Mouse (Mus musculus): ENCODE measurements around the gene Elp6. TPM values are rescaled to one million over a fixed set of nuclear protein-coding genes. Genes with fewer than 3 reads are reported as not detected.

Gene Elp6
- polyA plus RNA-seq, 1 experiment from 2014 or later = 17.4 TPM

DNA sequence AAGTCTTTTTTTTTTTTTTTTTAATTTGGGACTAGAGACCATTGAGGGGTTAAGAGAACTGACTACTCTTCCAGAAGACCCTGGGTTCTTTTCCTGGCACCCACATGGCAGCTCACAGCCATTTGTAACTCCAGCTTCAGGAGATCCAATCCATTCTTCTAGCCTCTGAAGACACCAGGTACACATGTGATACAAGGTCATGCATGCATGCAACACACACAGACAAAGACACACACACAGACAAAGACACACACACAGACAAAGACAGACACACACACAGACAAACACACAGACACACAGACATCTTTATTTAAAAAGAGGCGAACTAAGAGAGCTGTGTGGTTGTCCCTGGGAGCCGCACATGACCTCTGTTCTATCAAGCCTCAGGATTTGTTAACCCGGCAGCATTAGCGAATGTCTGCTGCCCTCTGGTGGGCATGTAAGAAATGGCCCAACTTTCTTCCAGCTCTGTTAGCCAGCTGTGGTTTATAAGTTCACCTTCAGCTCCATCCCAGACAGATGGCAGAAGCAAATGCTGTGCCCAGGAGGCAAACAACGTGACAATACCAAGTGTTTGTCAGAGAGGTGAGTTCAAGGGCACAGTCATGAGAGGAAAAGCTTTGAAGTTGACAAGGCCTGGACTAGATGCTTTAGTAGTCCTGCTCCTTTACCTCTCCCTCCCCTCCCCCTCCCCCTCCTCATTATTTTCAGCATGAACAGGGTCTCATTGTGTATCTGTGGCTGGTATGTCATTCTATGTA lies 7.9 kb upstream of the Elp6 start:
- ATAC-seq (replicated peaks; ENCODE audit: insufficient number of reproducible peaks, low FRiP score, low TSS enrichment) = no peak
- no peak overlapping the region for H3K9ac ChIP-seq (ENCODE audit: low read depth, low read length)
- WGBS (ENCODE audit: insufficient replicate concordance) = 5% methylated on average over 5 of the region's 5 CpGs

DNA sequence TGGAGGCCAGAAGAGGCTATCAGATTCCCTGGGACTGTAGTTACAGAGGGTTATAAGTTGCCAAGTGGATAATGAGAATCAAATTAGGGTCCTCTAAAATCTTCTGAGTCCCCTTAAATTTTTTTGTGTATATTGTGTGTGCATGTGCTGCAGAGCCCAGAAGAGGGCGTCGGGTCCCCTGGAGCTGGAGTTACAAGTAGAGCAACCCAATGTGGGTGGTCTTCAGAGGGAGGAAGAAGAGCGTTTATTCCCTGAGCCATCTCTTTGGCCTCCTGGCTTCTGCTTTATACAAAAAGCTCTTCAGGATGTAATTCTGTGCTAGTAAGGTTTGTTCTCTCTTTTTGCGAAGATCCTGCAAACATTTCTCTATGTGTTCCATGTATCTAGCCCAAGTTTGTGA lies 457 bp upstream of the Elp6 start:
- H3K27me3 ChIP-seq (ENCODE audit: control insufficient read depth, insufficient read depth, low read length) = no peaks in the 10 kb centered on the region
- H3K9me3 ChIP-seq (replicated peaks; ENCODE audit: control insufficient read depth, low read length) = no peaks in the 10 kb centered on the region
- ATAC-seq (replicated peaks; ENCODE audit: insufficient number of reproducible peaks, low FRiP score, low TSS enrichment) = no peak
- 0 out of 2 replicates have a peak, but pooled peaks cover 3% of the 10 kb centered on the region for H3K4me1 ChIP-seq (ENCODE audit: control insufficient read depth, insufficient read depth, low read length)
- peak overlapping the region; percentile 82 for H3K4me2 ChIP-seq
- H3K27ac ChIP-seq (ENCODE audit: low read depth, low read length) = peak overlapping the region; percentile 87
- H3K9ac ChIP-seq (ENCODE audit: low read depth, low read length) = peak overlapping the region; percentile 84
- peak overlapping the region; percentile 58 for H3K4me3 ChIP-seq (ENCODE audit: low read depth, low read length)
- 7% methylated on average over 4 of the region's 4 CpGs for WGBS (ENCODE audit: insufficient replicate concordance)
- H3K36me3 ChIP-seq (ENCODE audit: control insufficient read depth, insufficient read depth, low read length) = no peaks in the 10 kb centered on the region

More for the DNA sequence above, 7.9 kb upstream of the Elp6 start:
- Histone ChIP-seq H3K27me3 (ENCODE audit: control insufficient read depth, insufficient read depth, low read length) (no peaks in the 10 kb centered on the region), H3K4me2 (no peak overlapping the region), H3K4me3 (ENCODE audit: low read depth, low read length) (no peak overlapping the region), H3K27ac (ENCODE audit: low read depth, low read length) (no peak overlapping the region), H3K4me1 (ENCODE audit: control insufficient read depth, insufficient read depth, low read length) (no peaks in the 10 kb centered on the region), H3K36me3 (ENCODE audit: control insufficient read depth, insufficient read depth, low read length) (no peaks in the 10 kb centered on the region), H3K9me3 (replicated peaks; ENCODE audit: control insufficient read depth, low read length) (no peaks in the 10 kb centered on the region)

DNA sequence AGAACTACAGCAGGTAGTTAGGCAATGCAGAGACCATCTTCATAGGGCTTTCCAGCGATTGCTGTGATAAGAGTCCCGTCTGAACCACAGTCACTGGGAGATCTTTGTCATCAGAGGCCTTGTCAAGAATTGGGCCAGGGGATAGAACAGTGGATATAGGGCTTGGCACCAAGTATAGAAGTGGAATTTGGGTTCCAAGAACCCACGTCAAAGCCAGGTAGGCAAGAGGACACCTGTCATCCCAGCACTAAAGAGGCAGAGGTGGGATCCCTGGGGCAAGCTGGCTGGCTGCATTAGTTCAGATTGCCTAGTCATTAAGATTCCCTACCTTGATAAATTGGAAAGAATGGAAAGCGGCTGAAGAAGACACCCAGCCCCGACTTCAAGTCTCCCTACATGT lies 1.4 kb downstream of the Elp6 start:
- Histone ChIP-seq H3K4me3 (ENCODE audit: low read depth, low read length) (no peak overlapping the region), H3K36me3 (ENCODE audit: control insufficient read depth, insufficient read depth, low read length) (peaks cover 5% of the 10 kb centered on the region; the same call in 1 of the 2 replicates), H3K9ac (ENCODE audit: low read depth, low read length) (no peak overlapping the region), H3K9me3 (replicated peaks; ENCODE audit: control insufficient read depth, low read length) (no peaks in the 10 kb centered on the region), H3K4me2 (peak overlapping the region; percentile 82; the same call in 1 of the 2 replicates), H3K4me1 (ENCODE audit: control insufficient read depth, insufficient read depth, low read length) (0 out of 2 replicates have a peak, but pooled peaks cover 3% of the 10 kb centered on the region), H3K27me3 (ENCODE audit: control insufficient read depth, insufficient read depth, low read length) (no peaks in the 10 kb centered on the region), H3K27ac (ENCODE audit: low read depth, low read length) (no peak overlapping the region)
- ATAC-seq (replicated peaks; ENCODE audit: insufficient number of reproducible peaks, low FRiP score, low TSS enrichment) = no peak
- 86% methylated on average over 5 of the region's 5 CpGs for WGBS (ENCODE audit: insufficient replicate concordance)

DNA sequence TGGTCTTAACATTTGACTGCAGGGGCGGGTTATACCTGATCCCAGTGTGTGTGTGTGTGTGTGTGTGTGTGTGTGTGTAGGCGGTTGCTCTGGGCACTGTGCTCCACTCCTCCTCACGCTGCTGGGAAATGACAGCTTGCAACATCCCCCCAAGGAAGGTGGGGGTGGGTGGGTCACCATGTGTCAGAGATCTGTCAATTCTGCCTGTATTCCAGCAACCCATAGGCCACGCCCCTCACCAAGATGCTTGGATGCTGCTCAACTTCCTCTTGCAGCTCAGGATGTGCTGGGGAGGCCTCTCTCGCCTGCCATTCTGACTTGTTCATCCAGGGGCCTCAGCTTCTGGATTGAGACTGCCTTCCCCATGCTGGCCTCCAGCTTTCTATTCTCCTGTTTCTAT lies 9.7 kb downstream of the Elp6 start:
- ATAC-seq (replicated peaks; ENCODE audit: insufficient number of reproducible peaks, low FRiP score, low TSS enrichment) = no peak
- H3K27ac ChIP-seq (ENCODE audit: low read depth, low read length) = no peak overlapping the region
- 85% methylated on average over 5 of the region's 5 CpGs for WGBS (ENCODE audit: insufficient replicate concordance)
- no peak overlapping the region for H3K4me3 ChIP-seq (ENCODE audit: low read depth, low read length)
- H3K9me3 ChIP-seq (replicated peaks; ENCODE audit: control insufficient read depth, low read length) = no peaks in the 10 kb centered on the region
- H3K27me3 ChIP-seq (ENCODE audit: control insufficient read depth, insufficient read depth, low read length) = no peaks in the 10 kb centered on the region
- H3K36me3 ChIP-seq (ENCODE audit: control insufficient read depth, insufficient read depth, low read length) = peaks cover 24% of the 10 kb centered on the region
- H3K4me1 ChIP-seq (ENCODE audit: control insufficient read depth, insufficient read depth, low read length) = no peaks in the 10 kb centered on the region
- H3K4me2 ChIP-seq = no peak overlapping the region
- no peak overlapping the region for H3K9ac ChIP-seq (ENCODE audit: low read depth, low read length)

DNA sequence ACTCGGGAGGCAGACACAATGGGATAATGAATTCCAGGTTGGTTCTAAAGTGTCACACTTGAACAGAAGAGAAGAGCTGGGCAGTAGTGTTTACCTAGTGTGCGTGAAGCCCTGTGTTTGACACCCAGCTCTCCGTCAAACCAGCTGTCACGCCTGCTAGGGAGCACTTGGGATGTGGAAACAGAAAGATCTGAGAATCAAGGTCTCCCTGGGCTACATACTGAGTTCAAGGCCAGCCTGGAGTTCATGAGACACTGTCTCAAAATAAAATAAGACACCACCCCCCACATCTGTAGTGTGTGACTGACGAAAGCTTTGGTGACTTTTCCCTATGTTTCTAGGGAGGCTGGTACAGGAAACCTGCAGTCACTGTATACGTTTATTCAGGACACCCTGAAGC lies 10.4 kb downstream of the Elp6 start:
- no peak for ATAC-seq (replicated peaks; ENCODE audit: insufficient number of reproducible peaks, low FRiP score, low TSS enrichment)
- Histone ChIP-seq H3K4me2 (no peak overlapping the region), H3K27me3 (ENCODE audit: control insufficient read depth, insufficient read depth, low read length) (no peaks in the 10 kb centered on the region), H3K36me3 (ENCODE audit: control insufficient read depth, insufficient read depth, low read length) (peaks cover 21% of the 10 kb centered on the region), H3K9me3 (replicated peaks; ENCODE audit: control insufficient read depth, low read length) (no peaks in the 10 kb centered on the region), H3K4me3 (ENCODE audit: low read depth, low read length) (no peak overlapping the region), H3K4me1 (ENCODE audit: control insufficient read depth, insufficient read depth, low read length) (no peaks in the 10 kb centered on the region), H3K27ac (ENCODE audit: low read depth, low read length) (no peak overlapping the region), H3K9ac (ENCODE audit: low read depth, low read length) (no peak overlapping the region)
- WGBS (ENCODE audit: insufficient replicate concordance) = 82% methylated on average over 6 of the region's 6 CpGs

DNA sequence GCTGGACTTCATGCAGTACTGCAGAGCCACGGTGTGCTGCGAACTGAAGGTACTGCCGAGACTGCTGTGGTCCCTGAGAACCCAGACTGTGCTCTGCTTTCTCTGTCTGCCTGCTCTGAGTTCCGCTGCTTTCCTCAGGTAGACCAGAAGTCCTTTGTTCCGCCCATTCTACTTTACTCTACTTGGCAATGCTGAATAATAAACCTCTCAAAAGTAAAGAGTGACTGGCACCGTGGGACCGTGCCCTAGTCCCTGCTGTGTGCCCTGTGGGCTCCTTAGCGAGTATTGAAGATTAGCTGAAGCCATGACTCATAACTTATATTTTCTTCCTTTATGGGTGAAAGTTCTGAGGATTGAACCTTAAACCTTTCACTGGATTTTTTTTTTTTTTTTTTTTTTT lies 10.9 kb downstream of the Elp6 start:
- no peak overlapping the region for H3K9ac ChIP-seq (ENCODE audit: low read depth, low read length)
- H3K9me3 ChIP-seq (replicated peaks; ENCODE audit: control insufficient read depth, low read length) = no peaks in the 10 kb centered on the region
- no peaks in the 10 kb centered on the region for H3K27me3 ChIP-seq (ENCODE audit: control insufficient read depth, insufficient read depth, low read length)
- no peaks in the 10 kb centered on the region for H3K4me1 ChIP-seq (ENCODE audit: control insufficient read depth, insufficient read depth, low read length)
- WGBS (ENCODE audit: insufficient replicate concordance) = 88% methylated on average over 8 of the region's 8 CpGs
- ATAC-seq (replicated peaks; ENCODE audit: insufficient number of reproducible peaks, low FRiP score, low TSS enrichment) = no peak
- H3K4me2 ChIP-seq = no peak overlapping the region
- no peak overlapping the region for H3K27ac ChIP-seq (ENCODE audit: low read depth, low read length)
- H3K36me3 ChIP-seq (ENCODE audit: control insufficient read depth, insufficient read depth, low read length) = peaks cover 18% of the 10 kb centered on the region
- H3K4me3 ChIP-seq (ENCODE audit: low read depth, low read length) = no peak overlapping the region

DNA sequence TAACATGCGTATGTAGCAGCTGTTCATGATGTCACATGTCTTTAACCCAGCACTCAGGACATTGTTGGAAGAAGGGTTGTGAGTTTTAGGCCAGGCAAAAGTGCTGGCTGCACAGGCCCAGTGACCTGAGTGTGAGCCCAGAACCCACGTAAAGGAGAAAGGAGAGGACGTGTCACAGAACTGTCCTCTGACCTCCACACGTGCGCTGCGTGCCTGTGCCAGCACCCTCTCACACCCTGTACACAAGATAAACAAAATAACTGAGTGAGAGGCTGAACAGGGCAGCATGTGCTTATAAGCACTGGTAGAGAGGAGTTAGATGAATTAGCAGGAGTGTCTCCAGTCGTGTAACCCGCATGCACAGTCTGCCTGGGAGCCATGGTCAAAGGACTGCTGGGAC lies 11.5 kb downstream of the Elp6 start:
- ATAC-seq (replicated peaks; ENCODE audit: insufficient number of reproducible peaks, low FRiP score, low TSS enrichment) = no peak
- WGBS (ENCODE audit: insufficient replicate concordance) = 90% methylated on average over 8 of the region's 8 CpGs
- no peaks in the 10 kb centered on the region for H3K9me3 ChIP-seq (replicated peaks; ENCODE audit: control insufficient read depth, low read length)
- peaks cover 19% of the 10 kb centered on the region for H3K36me3 ChIP-seq (ENCODE audit: control insufficient read depth, insufficient read depth, low read length)
- no peak overlapping the region for H3K4me2 ChIP-seq
- H3K27me3 ChIP-seq (ENCODE audit: control insufficient read depth, insufficient read depth, low read length) = no peaks in the 10 kb centered on the region
- H3K9ac ChIP-seq (ENCODE audit: low read depth, low read length) = no peak overlapping the region
- H3K4me3 ChIP-seq (ENCODE audit: low read depth, low read length) = no peak overlapping the region
- no peak overlapping the region for H3K27ac ChIP-seq (ENCODE audit: low read depth, low read length)
- H3K4me1 ChIP-seq (ENCODE audit: control insufficient read depth, insufficient read depth, low read length) = no peaks in the 10 kb centered on the region

DNA sequence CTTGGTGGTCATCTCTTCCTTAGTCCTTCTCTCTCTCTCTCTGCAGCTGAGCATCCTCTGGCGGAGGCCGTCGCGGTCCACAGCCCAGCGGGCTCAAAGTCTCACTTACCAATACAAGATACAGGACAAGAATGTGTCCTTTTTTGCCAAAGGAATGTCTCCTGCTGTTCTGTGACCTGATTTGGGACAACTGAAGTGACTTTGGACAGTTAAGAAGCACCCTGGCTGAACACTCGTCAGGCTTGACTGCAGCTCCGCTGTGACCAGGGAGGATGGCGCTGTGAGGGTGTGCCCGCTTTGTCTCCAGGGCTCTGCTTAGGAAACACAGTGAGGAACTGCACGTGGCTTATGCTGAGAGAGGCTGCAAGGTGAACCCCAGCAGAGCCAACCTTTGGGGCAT lies 15.8 kb downstream of the Elp6 start:
- Histone ChIP-seq H3K9me3 (replicated peaks; ENCODE audit: control insufficient read depth, low read length) (no peaks in the 10 kb centered on the region), H3K36me3 (ENCODE audit: control insufficient read depth, insufficient read depth, low read length) (peaks cover 14% of the 10 kb centered on the region), H3K27ac (ENCODE audit: low read depth, low read length) (no peak overlapping the region), H3K4me3 (ENCODE audit: low read depth, low read length) (no peak overlapping the region), H3K4me2 (no peak overlapping the region), H3K9ac (ENCODE audit: low read depth, low read length) (no peak overlapping the region), H3K4me1 (ENCODE audit: control insufficient read depth, insufficient read depth, low read length) (no peaks in the 10 kb centered on the region), H3K27me3 (ENCODE audit: control insufficient read depth, insufficient read depth, low read length) (no peaks in the 10 kb centered on the region)
- 91% methylated on average over 10 of the region's 10 CpGs for WGBS (ENCODE audit: insufficient replicate concordance)
- no peak for ATAC-seq (replicated peaks; ENCODE audit: insufficient number of reproducible peaks, low FRiP score, low TSS enrichment)

DNA sequence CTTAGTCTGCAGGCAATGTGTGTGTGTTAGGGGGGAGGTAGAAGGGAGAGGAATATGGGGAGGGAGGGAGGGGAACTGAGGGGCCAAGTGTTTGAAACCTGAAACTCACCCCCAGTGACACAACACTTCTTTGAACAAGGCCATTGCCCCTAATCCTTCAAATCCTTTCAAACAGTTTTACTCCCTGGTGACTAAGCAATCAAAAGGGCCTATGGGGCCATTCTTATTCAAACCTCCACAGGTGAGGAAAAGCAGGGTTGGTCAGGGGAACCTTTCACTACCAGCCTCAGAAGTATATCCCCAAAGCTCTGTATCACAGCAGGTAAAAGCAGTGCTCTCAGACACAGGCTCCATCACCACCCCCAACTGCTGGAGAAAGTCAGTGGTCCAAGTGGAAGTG lies 18.0 kb downstream of the Elp6 start:
- Histone ChIP-seq H3K27me3 (ENCODE audit: control insufficient read depth, insufficient read depth, low read length) (no peaks in the 10 kb centered on the region), H3K4me2 (no peak overlapping the region), H3K9ac (ENCODE audit: low read depth, low read length) (no peak overlapping the region), H3K4me1 (ENCODE audit: control insufficient read depth, insufficient read depth, low read length) (no peaks in the 10 kb centered on the region), H3K9me3 (replicated peaks; ENCODE audit: control insufficient read depth, low read length) (no peaks in the 10 kb centered on the region), H3K4me3 (ENCODE audit: low read depth, low read length) (no peak overlapping the region), H3K27ac (ENCODE audit: low read depth, low read length) (no peak overlapping the region), H3K36me3 (ENCODE audit: control insufficient read depth, insufficient read depth, low read length) (peaks cover 9% of the 10 kb centered on the region)
- ATAC-seq (replicated peaks; ENCODE audit: insufficient number of reproducible peaks, low FRiP score, low TSS enrichment) = no peak
